Mouse (Mus musculus) CH12.LX (cell line): ENCODE data around the gene Peli3. TPM values are rescaled to one million over a fixed set of nuclear protein-coding genes. Genes with fewer than 3 reads are reported as not detected.

Experiments used
- DNase-seq: peaks from one replicate; pipeline ENCODE4 v3.0.0-alpha.2; 2013; ENCODE audit errors: extremely low read depth
- H3K27ac ChIP-seq: 2 replicates; pipeline ENCODE4 v1.5.1; 2012; ENCODE audit warnings: low read depth, mild to moderate bottlenecking, control low read depth, moderate library complexity; ENCODE audit not compliant: insufficient read depth
- H3K27me3 ChIP-seq: replicated peaks from 2 replicates; pipeline ENCODE3; 2012; ENCODE audit warnings: inconsistent platforms
- H3K36me3 ChIP-seq, 2 experiments: replicated peaks in 1 of 2; 2 replicates each; pipeline versions ENCODE3 to v1.6.1; 2012; ENCODE audit warnings: inconsistent platforms in 1 of 2, low read length in 1 of 2, mild to moderate bottlenecking in 1 of 2, mixed read lengths in 1 of 2, moderate library complexity in 1 of 2; ENCODE audit not compliant: control insufficient read depth in 1 of 2, insufficient read depth in 1 of 2
- H3K4me1 ChIP-seq, 2 experiments: 2 replicates each; pipeline ENCODE4 v1.6.1; 2012; ENCODE audit warnings: inconsistent platforms in 1 of 2, moderate library complexity in 1 of 2; ENCODE audit not compliant: insufficient read depth in 2 of 2, control insufficient read depth in 1 of 2
- H3K4me2 ChIP-seq: 2 replicates; pipeline ENCODE4 v1.6.1; 2012; ENCODE audit warnings: low read depth, mild to moderate bottlenecking, control low read depth; ENCODE audit not compliant: poor library complexity, insufficient read depth, severe bottlenecking
- H3K4me3 ChIP-seq, 3 experiments: fragments of 150-350 bp in 1 of 3; sonication (generic) in 1 of 3; replicated peaks in 1 of 3; 2 replicates each; pipeline versions ENCODE3 to v1.5.1; 2011 to 2012; ENCODE audit warnings: low read depth in 2 of 3, low read length in 2 of 3, mild to moderate bottlenecking in 2 of 3, moderate library complexity in 2 of 3, control low read depth in 1 of 3, improper control_type of control experiment in 1 of 3, inconsistent platforms in 1 of 3, mixed read lengths in 1 of 3; ENCODE audit not compliant: poor library complexity in 1 of 3
- H3K79me2 ChIP-seq: replicated peaks from 2 replicates; pipeline ENCODE4 v1.6.1; 2012; ENCODE audit warnings: mild to moderate bottlenecking, moderate library complexity; ENCODE audit not compliant: control insufficient read depth, poor library complexity, insufficient read depth, severe bottlenecking; ENCODE audit errors: extremely low read depth
- H3K9ac ChIP-seq: 2 replicates; pipeline ENCODE4 v1.6.1; 2012; ENCODE audit warnings: low read depth, mild to moderate bottlenecking, control low read depth, moderate library complexity; ENCODE audit not compliant: insufficient read depth
- H3K9me3 ChIP-seq: replicated peaks from 2 replicates; pipeline ENCODE3; 2012; ENCODE audit warnings: low read length, inconsistent platforms, mixed read lengths
- BHLHE40 ChIP-seq: IDR thresholded peaks from 2 replicates; pipeline ENCODE4 v1.6.1; 2011; ENCODE audit warnings: mild to moderate bottlenecking, low read depth, low read length, improper control_type of control experiment
- CHD1 ChIP-seq: IDR thresholded peaks from 2 replicates; pipeline ENCODE4 v1.6.1; 2012; ENCODE audit warnings: low read depth, low read length, improper control_type of control experiment, inconsistent platforms
- CHD2 ChIP-seq: IDR thresholded peaks from 2 replicates; pipeline ENCODE4 v1.6.1; 2011; ENCODE audit warnings: low read length, improper control_type of control experiment
- CTCF ChIP-seq, 2 experiments: IDR thresholded peaks in 1 of 2; conservative IDR thresholded peaks in 1 of 2; 2 replicates each; pipeline ENCODE4 v1.5.1; 2011 to 2012; ENCODE audit warnings: low read depth in 2 of 2, low read length in 2 of 2, improper control_type of control experiment in 1 of 2, inconsistent platforms in 1 of 2, mild to moderate bottlenecking in 1 of 2, moderate library complexity in 1 of 2
- E2F4 ChIP-seq: IDR thresholded peaks from 2 replicates; pipeline ENCODE4 v1.6.1; 2011; ENCODE audit warnings: low read depth, low read length, improper control_type of control experiment; ENCODE audit not compliant: insufficient replicate concordance
- EP300 ChIP-seq: IDR thresholded peaks from 2 replicates; pipeline ENCODE4 v1.6.1; 2011; ENCODE audit warnings: low read length, improper control_type of control experiment
- ETS1 ChIP-seq: conservative IDR thresholded peaks from 2 replicates; pipeline ENCODE4 v1.6.1; 2012; ENCODE audit warnings: low read depth, mild to moderate bottlenecking, inconsistent platforms, low read length, improper control_type of control experiment, moderate library complexity
- GABPA ChIP-seq: IDR thresholded peaks from 2 replicates; pipeline ENCODE4 v1.6.1; 2012; ENCODE audit warnings: low read depth, low read length, improper control_type of control experiment, inconsistent platforms; ENCODE audit not compliant: insufficient replicate concordance
- HCFC1 ChIP-seq: IDR thresholded peaks from 2 replicates; pipeline ENCODE4 v1.6.1; 2012; ENCODE audit warnings: low read depth, mild to moderate bottlenecking, inconsistent platforms, low read length, improper control_type of control experiment
- JUN ChIP-seq: IDR thresholded peaks from 2 replicates; pipeline ENCODE4 v1.6.1; 2011; ENCODE audit warnings: low read depth, mild to moderate bottlenecking, low read length, improper control_type of control experiment, moderate library complexity; ENCODE audit not compliant: insufficient read depth
- JUND ChIP-seq: conservative IDR thresholded peaks from 2 replicates; pipeline ENCODE4 v1.6.1; 2011; ENCODE audit warnings: low read depth, low read length, improper control_type of control experiment
- KAT2A ChIP-seq: IDR thresholded peaks from 2 replicates; pipeline ENCODE4 v1.6.1; 2012; ENCODE audit warnings: low read length, improper control_type of control experiment, inconsistent platforms; ENCODE audit not compliant: insufficient replicate concordance
- MAFK ChIP-seq: IDR thresholded peaks from 2 replicates; pipeline ENCODE4 v1.6.1; 2011; ENCODE audit warnings: low read length, improper control_type of control experiment; ENCODE audit not compliant: insufficient replicate concordance
- MAX ChIP-seq: IDR thresholded peaks from 2 replicates; pipeline ENCODE4 v1.6.1; 2011; ENCODE audit warnings: low read length, improper control_type of control experiment
- MAZ ChIP-seq: IDR thresholded peaks from 2 replicates; pipeline ENCODE4 v1.6.1; 2012; ENCODE audit warnings: low read depth, mild to moderate bottlenecking, inconsistent platforms, low read length, improper control_type of control experiment, moderate library complexity
- MXI1 ChIP-seq: IDR thresholded peaks from 2 replicates; pipeline ENCODE4 v1.6.1; 2011; ENCODE audit warnings: mild to moderate bottlenecking, low read depth, low read length, improper control_type of control experiment
- MYC ChIP-seq: IDR thresholded peaks from 2 replicates; pipeline ENCODE4 v1.6.1; 2011; ENCODE audit warnings: low read depth, mild to moderate bottlenecking, improper control_type of control experiment, low read length
- NELFE ChIP-seq: IDR thresholded peaks from 2 replicates; pipeline ENCODE4 v1.6.1; 2011; ENCODE audit warnings: low read depth, low read length, improper control_type of control experiment
- NRF1 ChIP-seq: IDR thresholded peaks from 2 replicates; pipeline ENCODE4 v1.6.1; 2014; ENCODE audit warnings: low read depth, mild to moderate bottlenecking, inconsistent platforms, low read length, improper control_type of control experiment, moderate library complexity
- PAX5 ChIP-seq: IDR thresholded peaks from 2 replicates; pipeline ENCODE4 v1.6.1; 2012; ENCODE audit warnings: low read length, inconsistent platforms, mixed read lengths
- POLR2A ChIP-seq: IDR thresholded peaks from 2 replicates; pipeline ENCODE4 v1.6.1; 2011; ENCODE audit warnings: low read depth, mild to moderate bottlenecking, improper control_type of control experiment, low read length
- POLR2AphosphoS2 ChIP-seq: IDR thresholded peaks from 2 replicates; pipeline ENCODE4 v1.6.1; 2011; ENCODE audit warnings: low read depth, low read length, improper control_type of control experiment
- RAD21 ChIP-seq: IDR thresholded peaks from 2 replicates; pipeline ENCODE4 v1.6.1; 2011; ENCODE audit warnings: low read depth, mild to moderate bottlenecking, low read length, improper control_type of control experiment, moderate library complexity
- SIN3A ChIP-seq: IDR thresholded peaks from 2 replicates; pipeline ENCODE4 v1.6.1; 2012; ENCODE audit warnings: low read length, improper control_type of control experiment, inconsistent platforms
- SMC3 ChIP-seq: IDR thresholded peaks from 2 replicates; pipeline ENCODE4 v1.6.1; 2011; ENCODE audit warnings: low read depth, low read length, improper control_type of control experiment
- TBP ChIP-seq: conservative IDR thresholded peaks from 2 replicates; pipeline ENCODE4 v1.6.1; 2011; ENCODE audit warnings: low read depth, low read length, improper control_type of control experiment
- TCF12 ChIP-seq: IDR thresholded peaks from 2 replicates; pipeline ENCODE4 v1.6.1; 2014; ENCODE audit warnings: low read depth, mild to moderate bottlenecking, inconsistent platforms, low read length, improper control_type of control experiment
- UBTF ChIP-seq: IDR thresholded peaks from 2 replicates; pipeline ENCODE4 v1.6.1; 2012; ENCODE audit warnings: low read depth, mild to moderate bottlenecking, inconsistent platforms, low read length, improper control_type of control experiment, moderate library complexity
- USF2 ChIP-seq: conservative IDR thresholded peaks from 2 replicates; pipeline ENCODE4 v1.6.1; 2011; ENCODE audit warnings: low read depth, low read length, improper control_type of control experiment
- ZC3H11A ChIP-seq: IDR thresholded peaks from 2 replicates; pipeline ENCODE4 v1.6.1; 2012; ENCODE audit warnings: low read depth, mild to moderate bottlenecking, inconsistent platforms, low read length, improper control_type of control experiment
- ZNF384 ChIP-seq: IDR thresholded peaks from 2 replicates; pipeline ENCODE4 v1.6.1; 2012; ENCODE audit warnings: low read depth, low read length, improper control_type of control experiment, inconsistent platforms
- dilution Hi-C: fragments of 300-500 bp; cut with MboI; formaldehyde crosslinking; loops from 2 replicates; pipeline ENCODE4 v1.14.3; 2020; ENCODE audit warnings: low sequenced_read_pairs; ENCODE audit not compliant: extremely low pct_unique_long_range_greater_than_20kb, extremely low pct_ligation_motif_present
- in situ Hi-C: fragments of 300-500 bp; cut with MboI; formaldehyde crosslinking; loops from 3 replicates; pipeline ENCODE4 v1.14.3; 2019; ENCODE audit warnings: low sequenced_read_pairs, low pct_ligation_motif_present, low pct_unique_long_range_greater_than_20kb, mixed read lengths
- polyA plus RNA-seq: library from polyadenylated mRNA; unstranded; fragments of >175 nt; gene quantifications from 2 replicates; pipeline ENCODE4 v1.2.1, GENCODE M21; 2012; ENCODE audit warnings: low read depth; ENCODE audit not compliant: insufficient read length
- total RNA-seq, 2 experiments: library from RNA; depleted of rRNA; stranded (reverse); fragments of 300-350 nt in 1 of 2; fragments of >200 nt in 1 of 2; gene quantifications; 2 replicates each; pipeline ENCODE4 v1.2.3; 2012 to 2014

Peli3 gene
- total and polyA plus RNA-seq, 3 experiments: 0.07 to 0.42 TPM; not detected in 1

DNA sequence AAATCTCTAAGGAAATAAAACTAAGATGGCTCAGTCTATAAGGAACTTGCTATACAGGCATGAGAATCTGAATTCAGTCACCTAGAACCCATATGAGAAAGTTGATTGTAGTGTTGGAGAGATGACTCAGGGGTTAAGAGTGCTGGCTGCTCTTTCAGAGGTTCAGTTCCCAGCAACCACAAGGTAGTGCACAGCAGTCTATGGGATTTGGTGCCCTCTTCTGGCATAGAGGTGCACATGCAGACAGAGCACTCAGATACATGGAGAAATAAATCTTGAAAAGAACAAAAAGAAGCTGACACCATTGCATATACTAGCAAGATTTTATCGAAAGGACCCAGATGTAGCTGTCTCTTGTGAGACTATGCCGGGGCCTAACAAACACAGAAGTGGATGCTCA is 25.3 kb upstream of the Peli3 start:
- H3K4me3 ChIP-seq: no peak overlapping the region
- no peak overlapping the region for H3K27ac ChIP-seq
- H3K36me3 ChIP-seq: peaks cover 22 to 43% of the 10 kb centered on the region in 2 experiments
- H3K79me2 ChIP-seq: no peaks in the 10 kb centered on the region
- in situ Hi-C loops: no loop called here
- H3K9me3 ChIP-seq: peaks cover 3% of the 10 kb centered on the region
- H3K27me3 ChIP-seq: peaks cover 8% of the 10 kb centered on the region
- peaks cover 2 to 9% of the 10 kb centered on the region in 2 experiments for H3K4me1 ChIP-seq
- H3K9ac ChIP-seq: no peak overlapping the region
- dilution Hi-C loops: no loop called here
- no peak overlapping the region for H3K4me2 ChIP-seq
- DNase-seq: peak; percentile 52
- TF ChIP-seq CTCF (conservative IDR thresholded peaks at IDR 0.05 in 1 of 2, IDR thresholded peaks at IDR 0.05 in 1 of 2; ENCODE audit: low read depth in 2 of 2, low read length in 2 of 2) (peak; percentile 33 to 72; a peak in 3 of 4 replicates), E2F4 (no peak), MYC (0 out of 2 replicates have a peak, but pooled peaks have one; percentile 20), SMC3 (peak; percentile 44), JUN (no peak), RAD21 (peak; percentile 56)

DNA sequence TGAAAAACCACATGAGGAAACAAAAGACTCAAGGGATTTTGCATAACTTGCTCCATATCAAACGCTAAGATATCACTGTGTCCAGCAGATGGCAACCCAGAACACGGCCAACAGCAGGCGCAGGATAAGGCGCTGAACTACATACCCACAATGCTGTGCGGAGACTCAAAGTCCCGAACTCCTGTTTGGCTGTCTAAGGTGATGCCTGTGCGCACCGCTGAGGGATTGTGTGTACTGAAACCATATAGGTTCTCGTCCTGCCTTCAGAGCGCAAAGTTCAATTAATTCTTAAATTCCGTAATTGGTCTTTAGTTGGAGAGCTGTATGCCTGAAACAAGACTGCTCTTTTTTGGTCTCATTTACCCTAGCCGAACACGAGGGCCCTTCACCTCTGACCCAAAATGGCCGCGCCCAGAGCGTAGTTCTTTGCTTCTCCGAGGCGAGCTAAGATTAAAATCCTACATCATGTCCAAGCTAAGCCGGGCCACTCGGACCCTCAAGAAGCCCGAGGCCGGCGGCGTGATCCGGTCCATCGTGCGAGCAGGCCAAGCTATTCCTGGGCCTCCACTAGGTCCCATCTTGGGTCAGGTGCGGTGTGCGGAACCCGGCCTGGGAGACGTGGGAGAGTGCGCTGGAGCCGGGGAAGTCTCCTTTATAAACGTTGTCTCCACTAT is 19.1 kb upstream of the Peli3 start, which contains the start of gene Mrpl11:
TSS of gene Mrpl11 (plus strand) at position 220 of the 674 bp plus-strand sequence.
- dilution Hi-C loops (no loop called here), in situ Hi-C loops (no loop called here)
- H3K4me3 ChIP-seq: peak within 1 kb of the TSS; percentile 85 to 88 (median 88)
- H3K4me2 ChIP-seq: peak within 1 kb of the TSS; percentile 90
- H3K9me3 ChIP-seq: peaks cover 3% of the 10 kb centered on the region
- H3K27me3 ChIP-seq: peaks cover 22% of the 10 kb centered on the region
- H3K9ac ChIP-seq: peak within 1 kb of the TSS; percentile 88
- H3K4me1 ChIP-seq: peaks cover 3 to 21% of the 10 kb centered on the region in 2 experiments
- peak within 1 kb of the TSS; percentile 56; the same call in 1 of the 2 replicates for H3K27ac ChIP-seq
- H3K36me3 ChIP-seq: peaks cover 22 to 35% of the 10 kb centered on the region in 2 experiments
- peaks cover 7% of the 10 kb centered on the region; the same call in 1 of the 2 replicates for H3K79me2 ChIP-seq
- DNase-seq: peak; percentile 96
- no peak for TF ChIP-seq ZNF384
- peak; percentile 60 for TF ChIP-seq SMC3
- no peak; the same call in 1 of the 2 replicates for TF ChIP-seq CHD2
- no peak for TF ChIP-seq MAFK
- no peak for TF ChIP-seq ZC3H11A
- TF ChIP-seq NRF1: peak; percentile 43; the same call in 1 of the 2 replicates
- TF ChIP-seq RAD21: peak; percentile 48
- TF ChIP-seq TCF12: 0 out of 2 replicates have a peak, but pooled peaks have one; percentile 13
- TF ChIP-seq BHLHE40: no peak
- TF ChIP-seq SIN3A: peak; percentile 77
- TF ChIP-seq USF2: no peak
- TF ChIP-seq CTCF (conservative IDR thresholded peaks at IDR 0.05 in 1 of 2, IDR thresholded peaks at IDR 0.05 in 1 of 2; ENCODE audit: low read depth in 2 of 2, low read length in 2 of 2): peak; percentile 26 to 87; a peak in 3 of 4 replicates
- peak; percentile 42; the same call in 1 of the 2 replicates for TF ChIP-seq GABPA
- TF ChIP-seq CHD1: no peak
- TF ChIP-seq KAT2A: peak; percentile 94; the same call in 1 of the 2 replicates
- TF ChIP-seq JUN: no peak
- TF ChIP-seq TBP: peak; percentile 71; the same call in 1 of the 2 replicates
- TF ChIP-seq MAX: peak; percentile 100
- 0 out of 2 replicates have a peak, but pooled peaks have one; percentile 46 for TF ChIP-seq UBTF
- TF ChIP-seq MAZ: no peak
- TF ChIP-seq HCFC1: peak; percentile 97
- no peak for TF ChIP-seq EP300
- TF ChIP-seq NELFE: no peak
- TF ChIP-seq ETS1: no peak
- peak; percentile 87 for TF ChIP-seq MXI1
- TF ChIP-seq POLR2A: peak; percentile 63; the same call in 1 of the 2 replicates
- no peak for TF ChIP-seq POLR2AphosphoS2
- TF ChIP-seq PAX5: no peak
- no peak; the same call in 1 of the 2 replicates for TF ChIP-seq JUND
